Mouse (Mus musculus): ENCODE data around the gene Acox3. TPM values are rescaled to one million over a fixed set of nuclear protein-coding genes. Genes with fewer than 3 reads are reported as not detected.

Acox3 gene
- 8.3 and 13.1 TPM in 2 replicates for polyA plus RNA-seq (2014; fragmentation: Nextera tagmentation; extraction: Ambion mirVana)

- no peaks in the 10 kb centered on the region for H3K27me3 ChIP-seq (ENCODE audit: control insufficient read depth, insufficient read depth, low read length)
- peak within 1 kb of the TSS; percentile 67 for H3K9ac ChIP-seq (ENCODE audit: low read depth, low read length)
- under 1% methylated on average over 34 of the region's 35 CpGs for WGBS
- no peaks in the 10 kb centered on the region for H3K9me3 ChIP-seq (ENCODE audit: control insufficient read depth, low read length)
- H3K4me2 ChIP-seq (replicated peaks; ENCODE audit: low read depth, low read length) = peak within 1 kb of the TSS; percentile 71
- peak within 1 kb of the TSS; percentile 60 for H3K4me3 ChIP-seq (ENCODE audit: low read length)
- H3K36me3 ChIP-seq (ENCODE audit: control insufficient read depth, insufficient read depth, low read length) = no peaks in the 10 kb centered on the region
- H3K4me1 ChIP-seq (ENCODE audit: control insufficient read depth, insufficient read depth, low read length) = no peaks in the 10 kb centered on the region; the same call in 1 of the 2 replicates
- peak within 1 kb of the TSS; percentile 19; the same call in 1 of the 2 replicates for H3K27ac ChIP-seq (ENCODE audit: low read depth, low read length)
- ATAC-seq (ENCODE audit: low FRiP score, low TSS enrichment) = peak; percentile 92
Observed at GRCm38 (mm10) chr5:35582445-35583220, at the start of gene Acox3. TSS of gene Acox3 (plus strand) at chr5:35583040.

DNA sequence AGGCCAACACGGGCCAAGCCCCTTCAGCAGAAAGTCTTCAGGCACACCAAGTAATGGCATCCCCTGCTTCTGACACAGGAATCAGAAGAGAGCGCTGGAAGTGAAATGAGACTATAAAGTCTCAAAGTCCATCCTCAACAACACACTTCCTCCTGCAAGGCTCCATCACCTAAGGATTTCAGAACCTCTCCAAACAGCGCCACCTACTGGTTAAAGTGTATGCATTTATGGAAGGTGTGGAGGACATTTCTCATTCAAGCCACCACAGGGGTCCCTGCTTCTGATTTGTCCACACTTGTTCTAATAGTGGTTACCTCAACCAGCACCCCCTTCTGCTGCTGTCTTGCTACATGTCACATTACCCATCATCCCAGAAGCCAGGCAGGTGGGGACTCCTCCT is 46.6 kb upstream of the Acox3 start:
- no peaks in the 10 kb centered on the region for H3K9me3 ChIP-seq (ENCODE audit: control insufficient read depth, low read length)
- H3K4me2 ChIP-seq (replicated peaks; ENCODE audit: low read depth, low read length) = no peak overlapping the region
- H3K36me3 ChIP-seq (ENCODE audit: control insufficient read depth, insufficient read depth, low read length) = no peaks in the 10 kb centered on the region
- ATAC-seq (ENCODE audit: low FRiP score, low TSS enrichment) = no peak
- peaks cover 7% of the 10 kb centered on the region; the same call in 1 of the 2 replicates for H3K4me1 ChIP-seq (ENCODE audit: control insufficient read depth, insufficient read depth, low read length)
- 68% methylated on average over 3 of the region's 3 CpGs for WGBS
- H3K27ac ChIP-seq (ENCODE audit: low read depth, low read length) = no peak overlapping the region
- no peak overlapping the region for H3K4me3 ChIP-seq (ENCODE audit: low read length)
- H3K27me3 ChIP-seq (ENCODE audit: control insufficient read depth, insufficient read depth, low read length) = no peaks in the 10 kb centered on the region
- no peak overlapping the region for H3K9ac ChIP-seq (ENCODE audit: low read depth, low read length)

- Histone ChIP-seq H3K27ac (ENCODE audit: low read depth, low read length) (no peak overlapping the region), H3K27me3 (ENCODE audit: control insufficient read depth, insufficient read depth, low read length) (no peaks in the 10 kb centered on the region), H3K36me3 (ENCODE audit: control insufficient read depth, insufficient read depth, low read length) (no peaks in the 10 kb centered on the region), H3K9me3 (ENCODE audit: control insufficient read depth, low read length) (no peaks in the 10 kb centered on the region), H3K9ac (ENCODE audit: low read depth, low read length) (no peak overlapping the region), H3K4me1 (ENCODE audit: control insufficient read depth, insufficient read depth, low read length) (peaks cover 7% of the 10 kb centered on the region; the same call in 1 of the 2 replicates), H3K4me3 (ENCODE audit: low read length) (no peak overlapping the region), H3K4me2 (replicated peaks; ENCODE audit: low read depth, low read length) (no peak overlapping the region)
- no peak for ATAC-seq (ENCODE audit: low FRiP score, low TSS enrichment)
- WGBS = 57% methylated on average over 1 of the region's 1 CpGs
Observed at GRCm38 (mm10) chr5:35537474-35537873, 45.4 kb upstream of the Acox3 start.

DNA sequence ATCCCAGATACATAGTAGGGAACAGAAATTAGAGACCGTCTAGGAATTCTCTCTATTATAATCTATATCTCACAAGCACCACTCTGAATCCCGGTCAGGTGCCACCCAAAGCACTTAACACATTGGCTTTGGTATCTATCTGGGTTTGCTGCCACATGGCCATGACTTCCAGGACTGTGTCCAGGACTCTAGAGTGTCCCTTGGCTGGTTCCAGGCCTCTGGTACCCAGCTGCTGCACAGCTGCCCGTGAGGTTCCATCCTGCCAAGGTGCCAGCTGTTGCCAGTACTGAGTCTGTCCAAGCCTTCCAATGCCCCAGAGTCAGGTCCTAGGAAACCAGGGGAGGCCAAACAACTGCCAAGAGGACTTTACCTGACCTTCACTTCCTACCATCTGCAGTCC is 44.8 kb upstream of the Acox3 start:
- H3K9ac ChIP-seq (ENCODE audit: low read depth, low read length) = no peak overlapping the region
- no peaks in the 10 kb centered on the region for H3K36me3 ChIP-seq (ENCODE audit: control insufficient read depth, insufficient read depth, low read length)
- no peaks in the 10 kb centered on the region for H3K9me3 ChIP-seq (ENCODE audit: control insufficient read depth, low read length)
- H3K4me2 ChIP-seq (replicated peaks; ENCODE audit: low read depth, low read length) = no peak overlapping the region
- peaks cover 7% of the 10 kb centered on the region; the same call in 1 of the 2 replicates for H3K4me1 ChIP-seq (ENCODE audit: control insufficient read depth, insufficient read depth, low read length)
- no peaks in the 10 kb centered on the region for H3K27me3 ChIP-seq (ENCODE audit: control insufficient read depth, insufficient read depth, low read length)
- H3K4me3 ChIP-seq (ENCODE audit: low read length) = no peak overlapping the region
- no peak for ATAC-seq (ENCODE audit: low FRiP score, low TSS enrichment)
- 91% methylated on average over 3 of the region's 3 CpGs for WGBS
- no peak overlapping the region for H3K27ac ChIP-seq (ENCODE audit: low read depth, low read length)

GRCm38 (mm10) chr5:35539576-35539975 is 43.3 kb upstream of the Acox3 start:
- Histone ChIP-seq H3K27ac (ENCODE audit: low read depth, low read length) (no peak overlapping the region), H3K9me3 (ENCODE audit: control insufficient read depth, low read length) (no peaks in the 10 kb centered on the region)
- ATAC-seq (ENCODE audit: low FRiP score, low TSS enrichment) = no peak

DNA sequence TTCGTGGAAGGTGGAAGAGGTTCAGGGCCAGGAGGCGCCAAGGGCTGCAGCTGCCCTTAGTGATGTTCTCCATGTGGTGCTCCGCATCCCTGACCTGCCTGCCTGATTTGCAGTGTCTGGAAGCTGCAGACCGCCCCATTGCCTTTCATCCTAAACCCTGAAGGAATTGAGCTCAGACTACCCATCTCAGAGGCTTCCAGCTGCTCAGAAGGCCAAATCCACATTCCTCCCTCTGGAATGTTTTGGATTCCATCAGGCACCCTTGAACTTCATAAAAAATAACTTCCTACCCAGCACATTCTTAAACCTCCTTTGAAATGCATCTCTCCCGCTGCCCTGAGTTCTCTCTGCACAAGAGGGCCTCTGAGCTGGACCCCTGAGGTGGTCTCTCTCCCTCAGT is 42.3 kb upstream of the Acox3 start:
- Histone ChIP-seq H3K4me1 (ENCODE audit: control insufficient read depth, insufficient read depth, low read length) (peaks cover 7% of the 10 kb centered on the region; the same call in 1 of the 2 replicates), H3K27me3 (ENCODE audit: control insufficient read depth, insufficient read depth, low read length) (no peaks in the 10 kb centered on the region), H3K36me3 (ENCODE audit: control insufficient read depth, insufficient read depth, low read length) (no peaks in the 10 kb centered on the region), H3K9ac (ENCODE audit: low read depth, low read length) (no peak overlapping the region), H3K4me2 (replicated peaks; ENCODE audit: low read depth, low read length) (no peak overlapping the region), H3K27ac (ENCODE audit: low read depth, low read length) (no peak overlapping the region), H3K4me3 (ENCODE audit: low read length) (no peak overlapping the region), H3K9me3 (ENCODE audit: control insufficient read depth, low read length) (no peaks in the 10 kb centered on the region)
- ATAC-seq (ENCODE audit: low FRiP score, low TSS enrichment) = no peak
- 44% methylated on average over 5 of the region's 5 CpGs for WGBS

More at GRCm38 (mm10) chr5:35539576-35539975, 43.3 kb upstream of the Acox3 start:
- H3K4me3 ChIP-seq (ENCODE audit: low read length) = no peak overlapping the region
- H3K36me3 ChIP-seq (ENCODE audit: control insufficient read depth, insufficient read depth, low read length) = no peaks in the 10 kb centered on the region
- peaks cover 7% of the 10 kb centered on the region; the same call in 1 of the 2 replicates for H3K4me1 ChIP-seq (ENCODE audit: control insufficient read depth, insufficient read depth, low read length)
- no peak overlapping the region for H3K9ac ChIP-seq (ENCODE audit: low read depth, low read length)
- H3K27me3 ChIP-seq (ENCODE audit: control insufficient read depth, insufficient read depth, low read length) = no peaks in the 10 kb centered on the region
- 43% methylated on average over 4 of the region's 4 CpGs for WGBS
- H3K4me2 ChIP-seq (replicated peaks; ENCODE audit: low read depth, low read length) = no peak overlapping the region

- Histone ChIP-seq H3K9ac (ENCODE audit: low read depth, low read length) (no peak overlapping the region), H3K27me3 (ENCODE audit: control insufficient read depth, insufficient read depth, low read length) (no peaks in the 10 kb centered on the region), H3K27ac (ENCODE audit: low read depth, low read length) (no peak overlapping the region), H3K4me2 (replicated peaks; ENCODE audit: low read depth, low read length) (no peak overlapping the region), H3K36me3 (ENCODE audit: control insufficient read depth, insufficient read depth, low read length) (no peaks in the 10 kb centered on the region), H3K9me3 (ENCODE audit: control insufficient read depth, low read length) (no peaks in the 10 kb centered on the region), H3K4me1 (ENCODE audit: control insufficient read depth, insufficient read depth, low read length) (peaks cover 7% of the 10 kb centered on the region; the same call in 1 of the 2 replicates), H3K4me3 (ENCODE audit: low read length) (no peak overlapping the region)
- WGBS = 70% methylated on average over 4 of the region's 4 CpGs
- no peak for ATAC-seq (ENCODE audit: low FRiP score, low TSS enrichment)
Observed at GRCm38 (mm10) chr5:35541059-35541790, 41.6 kb upstream of the Acox3 start.

DNA sequence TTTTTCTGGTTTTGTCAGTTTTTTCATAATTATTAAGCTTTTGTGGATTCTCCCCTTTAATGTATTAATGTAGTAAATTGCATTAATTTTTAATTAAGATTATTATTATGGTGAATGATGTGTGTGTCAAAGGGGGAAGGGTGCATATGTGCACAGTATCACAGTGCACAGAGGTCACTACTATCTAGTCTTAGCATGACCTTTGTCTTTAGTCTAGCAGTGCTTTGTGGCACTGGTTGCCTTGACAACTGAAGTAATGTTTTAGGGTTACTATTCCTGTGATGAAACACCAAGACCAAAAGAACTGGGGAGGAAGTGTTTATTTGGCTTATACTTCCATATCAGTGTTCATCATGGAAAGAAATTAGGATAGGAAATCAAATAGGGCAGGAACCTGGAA is 36.7 kb upstream of the Acox3 start:
- Histone ChIP-seq H3K36me3 (ENCODE audit: control insufficient read depth, insufficient read depth, low read length) (no peaks in the 10 kb centered on the region), H3K27me3 (ENCODE audit: control insufficient read depth, insufficient read depth, low read length) (no peaks in the 10 kb centered on the region), H3K27ac (ENCODE audit: low read depth, low read length) (no peak overlapping the region), H3K9me3 (ENCODE audit: control insufficient read depth, low read length) (no peaks in the 10 kb centered on the region), H3K4me2 (replicated peaks; ENCODE audit: low read depth, low read length) (no peak overlapping the region), H3K9ac (ENCODE audit: low read depth, low read length) (no peak overlapping the region), H3K4me1 (ENCODE audit: control insufficient read depth, insufficient read depth, low read length) (no peaks in the 10 kb centered on the region), H3K4me3 (ENCODE audit: low read length) (no peak overlapping the region)
- no peak for ATAC-seq (ENCODE audit: low FRiP score, low TSS enrichment)
